Mouse (Mus musculus) forebrain, embryonic 16.5 days (tissue): Measurements from ENCODE around the gene B4galt3. TPM values are rescaled to one million over a fixed set of nuclear protein-coding genes. Genes with fewer than 3 reads are reported as not detected.
"Not testable (repeated sequence)": the region's sequence is repeated elsewhere in the genome, so short reads cannot be mapped to it uniquely, and the experiment has no call there.

Experiments
- ATAC-seq: fragments of 200-750 bp; cut with Nextera tagmentation; 2 replicates; pipeline ENCODE4 v1.8.0; 2017; ENCODE audit warnings: mild to moderate bottlenecking, moderate library complexity
- H3K27ac ChIP-seq: fragments of 300-500 bp; sonication (generic); 2 replicates; pipeline ENCODE4 v1.5.1; 2014; ENCODE audit warnings: low read length, control low read depth
- H3K27me3 ChIP-seq: fragments of 300-500 bp; sonication (generic); replicated peaks from 2 replicates; pipeline ENCODE4 v1.6.1; 2014; ENCODE audit warnings: low read length; ENCODE audit not compliant: control insufficient read depth, insufficient read depth
- H3K36me3 ChIP-seq: fragments of 300-500 bp; sonication (generic); 2 replicates; pipeline ENCODE4 v1.6.1; 2014; ENCODE audit not compliant: control insufficient read depth, insufficient read depth
- H3K4me1 ChIP-seq: fragments of 300-500 bp; sonication (generic); replicated peaks from 2 replicates; pipeline ENCODE4 v1.6.1; 2014; ENCODE audit warnings: low read length; ENCODE audit not compliant: control insufficient read depth, insufficient read depth
- H3K4me2 ChIP-seq: fragments of 300-500 bp; sonication (generic); 2 replicates; pipeline ENCODE4 v1.6.1; 2014; ENCODE audit warnings: mild to moderate bottlenecking, low read length, control low read depth
- H3K4me3 ChIP-seq: fragments of 300-500 bp; sonication (generic); replicated peaks from 2 replicates; pipeline ENCODE4 v1.5.1; 2014; ENCODE audit warnings: mild to moderate bottlenecking, low read length, control low read depth
- H3K9ac ChIP-seq: fragments of 300-500 bp; sonication (generic); replicated peaks from 2 replicates; pipeline ENCODE4 v1.6.1; 2014; ENCODE audit warnings: low read depth, low read length, control low read depth
- H3K9me3 ChIP-seq: fragments of 300-500 bp; sonication (generic); 2 replicates; pipeline ENCODE4 v1.6.1; 2016; ENCODE audit warnings: low read length; ENCODE audit not compliant: control insufficient read depth
- WGBS: fragments of 180-500 bp; shearing (Covaris S2); extraction: QIAGEN DNeasy Blood & Tissue Kit; methylation state at CpG from one replicate; pipeline ENCODE4 v1.1.7; 2014; 5-methylcytosine and 5-hydroxymethylcytosine counted together
- polyA plus RNA-seq: library from polyadenylated mRNA; unstranded; fragments of >200 nt; fragmentation: Nextera tagmentation; extraction: Ambion mirVana; gene quantifications from 2 replicates; pipeline ENCODE4 v1.2.1, GENCODE M21; 2015

The B4galt3 gene
- polyA plus RNA-seq, 1 experiment from 2014 or later, result 114 TPM

DNA sequence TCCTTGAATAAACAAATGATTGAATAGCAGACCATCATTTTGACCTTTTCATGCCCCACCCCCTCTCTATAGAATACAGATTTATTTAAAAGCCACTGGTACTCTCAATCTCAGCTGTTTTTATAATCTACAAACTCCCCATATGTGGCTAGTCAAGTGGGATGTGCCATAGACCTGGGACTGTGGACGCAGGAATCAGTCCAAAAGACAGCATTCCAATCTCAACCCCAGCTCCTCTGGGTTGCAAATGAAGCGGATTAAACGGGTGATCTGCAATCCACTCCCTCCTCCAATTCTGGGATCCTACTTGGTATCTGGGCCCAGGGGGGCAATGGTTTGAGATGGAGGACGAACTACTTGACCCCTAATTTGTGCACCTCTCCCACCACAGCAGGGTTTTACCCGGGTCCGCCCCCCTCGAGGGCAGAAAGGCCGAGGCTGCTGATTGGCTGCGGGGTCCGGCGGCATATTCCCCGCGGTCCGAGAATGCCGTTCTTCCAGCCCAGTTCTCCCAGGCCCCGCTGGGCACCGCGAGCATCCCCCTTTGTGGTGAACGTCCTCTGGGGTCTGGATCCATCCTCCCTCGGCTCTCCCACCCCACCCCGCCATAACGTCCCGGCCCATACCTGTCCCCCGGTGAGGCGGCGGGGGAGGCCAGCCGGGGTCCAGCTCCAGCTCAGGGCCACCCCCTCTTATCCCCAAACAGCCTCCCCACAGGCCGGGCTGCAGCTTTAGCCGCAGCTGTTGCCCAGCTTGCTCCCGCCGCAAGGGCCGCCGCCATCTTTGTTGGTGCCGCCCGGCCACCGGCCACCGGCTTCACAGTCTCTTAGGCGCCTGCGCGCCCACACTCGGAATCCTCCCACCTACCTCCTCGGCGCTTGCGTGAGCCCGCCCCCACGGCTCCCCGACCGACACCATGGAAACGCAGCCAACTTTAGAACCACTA lies 17.3 kb downstream of the B4galt3 start, which contains the start of gene Usp21:
Gene Usp21, minus strand, starts transcription at position 856 of the 946 bp plus-strand sequence.
- H3K4me2 ChIP-seq, result peak within 1 kb of the TSS; percentile 80
- peak; percentile 96 for ATAC-seq
- peak within 1 kb of the TSS; percentile 99 for H3K9ac ChIP-seq
- peaks cover 15% of the 10 kb centered on the region; the same call in 1 of the 2 replicates for H3K36me3 ChIP-seq
- no peaks in the 10 kb centered on the region for H3K9me3 ChIP-seq
- H3K27ac ChIP-seq, result peak within 1 kb of the TSS; percentile 92
- H3K4me1 ChIP-seq, result peaks cover 25% of the 10 kb centered on the region
- peak within 1 kb of the TSS; percentile 97 for H3K4me3 ChIP-seq
- H3K27me3 ChIP-seq, result no peaks in the 10 kb centered on the region
- under 1% methylated on average over 49 of the region's 49 CpGs for WGBS

DNA sequence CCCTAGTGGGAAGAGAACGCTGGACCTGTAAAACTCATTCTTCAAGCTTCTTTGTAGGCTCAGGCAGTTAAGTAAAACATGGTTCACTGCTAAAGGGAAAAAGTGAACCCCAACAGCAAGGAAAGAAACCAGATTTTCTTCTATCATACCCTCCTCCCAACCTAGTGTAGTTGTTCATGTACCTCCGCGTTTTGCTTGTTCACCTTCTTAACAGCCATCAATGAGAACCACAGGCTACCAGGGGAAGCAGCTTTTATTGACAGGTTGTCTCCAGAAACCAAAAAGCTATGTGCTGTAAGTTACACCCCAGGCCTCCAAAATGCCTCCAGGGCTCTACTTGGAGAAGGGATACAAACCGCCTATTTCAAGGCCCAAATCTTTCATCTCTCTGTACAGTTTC lies 18.2 kb downstream of the B4galt3 start:
- no peak for ATAC-seq
- Histone ChIP-seq H3K9ac (no peak overlapping the region), H3K27ac (peak overlapping the region; percentile 92), H3K36me3 (peaks cover 13% of the 10 kb centered on the region; the same call in 1 of the 2 replicates), H3K4me1 (peaks cover 27% of the 10 kb centered on the region), H3K27me3 (no peaks in the 10 kb centered on the region), H3K9me3 (no peaks in the 10 kb centered on the region), H3K4me2 (peak overlapping the region; percentile 37; the same call in 1 of the 2 replicates), H3K4me3 (peak overlapping the region; percentile 97)
- 58% methylated on average over 4 of the region's 4 CpGs for WGBS

DNA sequence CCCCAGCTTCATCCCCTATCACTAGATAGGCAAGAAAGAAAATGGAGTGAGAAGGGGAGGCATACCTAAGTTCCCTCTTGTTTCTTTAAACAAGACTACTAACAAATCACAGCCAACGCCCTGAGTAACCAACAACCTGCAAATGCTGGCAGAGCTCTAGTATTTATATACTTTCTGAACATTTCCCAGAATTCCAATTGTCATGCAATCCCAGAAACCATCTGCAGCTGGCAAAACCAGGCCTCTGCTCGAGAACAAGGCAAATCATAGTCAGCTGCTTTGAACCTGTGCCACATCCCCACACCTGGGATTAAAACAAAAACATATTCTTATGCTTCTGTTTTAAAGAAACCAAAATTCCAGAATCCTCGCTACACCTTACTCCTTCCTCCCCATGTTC lies 23.2 kb downstream of the B4galt3 start:
- H3K27ac ChIP-seq, result no peak overlapping the region
- peaks cover 5% of the 10 kb centered on the region; the same call in 1 of the 2 replicates for H3K36me3 ChIP-seq
- peaks cover 21% of the 10 kb centered on the region for H3K27me3 ChIP-seq
- peaks cover 8% of the 10 kb centered on the region for H3K4me1 ChIP-seq
- 89% methylated on average over 3 of the region's 3 CpGs for WGBS
- H3K4me2 ChIP-seq, result peak overlapping the region; percentile 64
- no peak overlapping the region for H3K4me3 ChIP-seq
- no peaks in the 10 kb centered on the region for H3K9me3 ChIP-seq
- H3K9ac ChIP-seq, result no peak overlapping the region
- no peak for ATAC-seq

DNA sequence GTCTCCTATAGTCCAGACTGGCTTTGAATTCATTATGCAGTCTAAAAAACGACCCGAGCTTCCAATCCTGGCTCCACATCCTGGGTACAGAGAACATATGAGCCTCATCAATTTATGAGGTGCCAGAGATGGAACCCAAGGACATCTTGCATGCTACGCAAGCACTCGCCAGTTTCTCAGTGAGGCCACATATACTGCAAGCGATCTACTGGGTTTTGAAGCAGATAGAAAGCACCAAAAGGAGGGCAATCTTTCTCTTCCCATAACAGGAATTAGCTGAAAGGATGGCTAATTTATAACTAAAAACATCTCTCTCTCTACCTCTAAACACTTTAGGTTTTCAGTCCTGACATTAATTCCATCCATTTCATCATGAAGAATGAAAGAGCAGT lies 23.8 kb downstream of the B4galt3 start:
- peaks cover 21% of the 10 kb centered on the region for H3K27me3 ChIP-seq
- peak overlapping the region; percentile 64 for H3K4me2 ChIP-seq
- peak overlapping the region; percentile 94 for H3K4me3 ChIP-seq
- 40% methylated on average over 5 of the region's 5 CpGs for WGBS
- no peaks in the 10 kb centered on the region for H3K9me3 ChIP-seq
- no peak for ATAC-seq
- H3K36me3 ChIP-seq, result peaks cover 5% of the 10 kb centered on the region; the same call in 1 of the 2 replicates
- H3K9ac ChIP-seq, result peak overlapping the region; percentile 95
- H3K4me1 ChIP-seq, result peaks cover 7% of the 10 kb centered on the region
- peak overlapping the region; percentile 94 for H3K27ac ChIP-seq

DNA sequence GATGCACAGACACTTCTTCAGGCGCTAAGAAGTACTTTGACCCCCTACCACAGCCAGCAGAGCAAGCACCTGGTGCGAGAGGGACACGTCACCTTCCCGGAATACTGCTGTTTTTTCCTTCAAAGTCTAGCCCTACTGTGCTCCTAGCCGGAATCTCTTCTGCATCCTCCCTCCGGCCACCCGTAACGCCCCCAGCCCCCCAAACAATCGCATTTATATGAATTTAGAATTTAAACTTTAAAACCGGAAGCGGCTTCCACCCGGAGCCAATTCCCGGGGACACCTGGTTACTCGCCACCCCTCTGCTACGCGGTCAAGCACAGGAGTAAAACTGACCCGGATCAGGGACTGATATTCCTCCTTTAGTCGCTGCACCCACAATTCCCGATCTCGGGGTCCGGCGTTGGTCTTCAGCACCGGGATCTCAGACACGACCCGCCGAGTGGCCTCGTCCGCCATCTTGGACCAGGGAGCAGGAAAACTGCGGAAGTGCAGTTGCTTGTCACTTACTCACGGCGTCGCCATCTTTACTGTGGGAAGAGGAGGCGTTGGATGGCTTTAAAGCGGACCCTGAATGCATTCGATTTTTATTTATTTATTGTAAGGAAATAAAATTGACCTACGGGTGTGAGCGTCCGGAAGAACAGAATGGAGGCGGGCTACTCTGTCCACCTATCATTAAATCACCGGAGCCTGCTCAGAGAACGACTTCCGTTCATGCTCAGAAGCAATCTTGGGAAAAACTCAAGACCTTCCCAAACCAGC lies 24.4 kb downstream of the B4galt3 start, which contains the start of gene Ufc1:
Gene Ufc1, minus strand, starts transcription at position 727 of the 765 bp plus-strand sequence.
- Histone ChIP-seq H3K9me3 (no peaks in the 10 kb centered on the region), H3K9ac (peak within 1 kb of the TSS; percentile 95), H3K4me3 (peak within 1 kb of the TSS; percentile 94), H3K27ac (peak within 1 kb of the TSS; percentile 94), H3K36me3 (peaks cover 2% of the 10 kb centered on the region; the same call in 1 of the 2 replicates), H3K4me1 (peaks cover 7% of the 10 kb centered on the region), H3K4me2 (peak within 1 kb of the TSS; percentile 64), H3K27me3 (peaks cover 21% of the 10 kb centered on the region)
- peak; percentile 82 for ATAC-seq
- under 1% methylated on average over 42 of the region's 42 CpGs for WGBS

DNA sequence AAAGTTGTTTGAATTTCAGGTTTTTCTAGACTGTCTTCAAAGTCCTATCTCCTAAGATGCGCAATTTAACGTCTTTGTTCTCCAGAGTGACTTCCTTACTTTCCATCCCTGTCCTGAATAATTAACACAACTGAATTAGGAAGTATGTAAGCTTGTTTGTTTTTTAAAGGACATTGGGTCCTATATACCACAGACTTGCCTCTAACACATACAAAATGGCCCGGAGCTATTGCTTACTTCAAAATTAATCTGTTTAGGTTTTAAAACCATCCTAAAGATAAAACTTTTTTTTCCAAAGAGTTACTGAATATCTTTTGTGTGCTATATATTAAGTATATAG lies 24.9 kb downstream of the B4galt3 start:
- peak; percentile 22; the same call in 1 of the 2 replicates for ATAC-seq
- Histone ChIP-seq H3K4me1 (peaks cover 7% of the 10 kb centered on the region), H3K27me3 (peaks cover 21% of the 10 kb centered on the region), H3K36me3 (no peaks in the 10 kb centered on the region), H3K9me3 (no peaks in the 10 kb centered on the region), H3K4me2 (peak overlapping the region; percentile 64), H3K27ac (peak overlapping the region; percentile 94), H3K9ac (peak overlapping the region; percentile 95), H3K4me3 (peak overlapping the region; percentile 94)
- 14% methylated on average over 3 of the region's 3 CpGs for WGBS

DNA sequence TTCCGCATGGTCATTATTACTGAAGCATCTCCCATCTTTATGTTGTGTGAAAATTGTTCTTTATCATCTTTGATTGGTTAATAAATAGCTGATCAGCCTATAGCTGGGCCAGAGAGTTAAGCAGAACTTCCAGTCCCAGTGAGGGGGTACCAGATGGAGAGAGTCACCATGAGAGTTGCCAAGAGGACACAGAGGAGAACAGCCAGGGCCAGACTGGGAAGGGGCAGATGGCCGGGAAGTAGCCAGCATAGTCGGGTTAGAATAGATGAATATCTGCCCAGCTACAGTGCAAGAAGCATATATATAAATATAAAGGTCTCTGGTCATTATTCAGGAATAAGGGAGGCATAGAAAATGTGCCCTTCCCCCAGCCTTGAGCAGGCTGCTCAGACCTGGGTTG lies 28.1 kb downstream of the B4galt3 start:
- H3K36me3 ChIP-seq, result no peaks in the 10 kb centered on the region
- WGBS, result 63% methylated on average over 3 of the region's 3 CpGs
- H3K27ac ChIP-seq, result no peak overlapping the region
- no peaks in the 10 kb centered on the region for H3K9me3 ChIP-seq
- peaks cover 6% of the 10 kb centered on the region for H3K4me1 ChIP-seq
- peaks cover 21% of the 10 kb centered on the region for H3K27me3 ChIP-seq
- H3K9ac ChIP-seq, result no peak overlapping the region
- H3K4me2 ChIP-seq, result no peak overlapping the region
- H3K4me3 ChIP-seq, result no peak overlapping the region
- ATAC-seq, result no peak

DNA sequence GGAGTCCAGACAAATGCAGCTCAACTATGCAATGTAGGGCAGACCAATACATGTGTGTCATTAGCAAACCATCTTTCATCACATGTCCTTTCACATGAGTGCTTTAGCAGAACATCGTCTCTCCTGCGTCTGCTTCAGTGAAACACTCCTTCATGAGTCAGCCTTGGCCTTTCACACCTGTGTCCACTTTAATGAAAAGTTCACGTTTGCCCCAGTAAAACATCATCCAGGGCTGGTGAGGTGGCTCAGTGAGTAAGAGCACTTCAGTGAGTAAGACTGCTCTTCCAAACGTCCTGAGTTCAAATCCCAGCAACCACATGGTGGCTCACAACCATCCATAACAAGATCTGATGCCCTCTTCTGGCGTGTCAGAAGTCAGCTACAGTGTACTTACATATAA lies 36.0 kb downstream of the B4galt3 start:
- H3K9me3 ChIP-seq, H3K4me3 ChIP-seq, H3K27me3 ChIP-seq, H3K27ac ChIP-seq, H3K4me1 ChIP-seq, H3K9ac ChIP-seq, ATAC-seq, H3K4me2 ChIP-seq, H3K36me3 ChIP-seq: not testable (repeated sequence)
- WGBS, result 74% methylated on average over 5 of the region's 5 CpGs

DNA sequence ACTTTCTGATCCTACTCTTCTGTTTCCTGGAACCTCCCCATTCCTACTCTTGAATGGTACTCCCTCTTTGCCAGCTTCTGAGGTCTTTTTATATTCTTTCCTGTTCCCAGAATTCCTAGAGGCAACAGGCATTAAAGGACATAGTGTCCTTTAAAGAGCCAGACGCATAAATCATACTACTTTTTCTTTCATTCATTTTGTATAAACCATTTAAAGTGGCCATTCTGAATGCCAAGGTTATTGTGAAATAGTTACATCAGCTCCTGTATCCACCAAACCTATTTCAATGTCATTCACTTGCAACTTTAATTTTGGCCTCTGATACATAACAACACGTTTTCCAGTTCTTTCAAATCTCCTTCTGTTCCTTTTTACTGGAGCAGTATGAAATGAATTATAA lies 39.2 kb downstream of the B4galt3 start:
- H3K4me3 ChIP-seq, result no peak overlapping the region
- WGBS, result 65% methylated on average over 2 of the region's 2 CpGs

More for the DNA sequence above, 39.2 kb downstream of the B4galt3 start:
- Histone ChIP-seq H3K9ac (no peak overlapping the region), H3K4me2 (no peak overlapping the region), H3K27ac (no peak overlapping the region), H3K9me3 (no peaks in the 10 kb centered on the region), H3K36me3 (no peaks in the 10 kb centered on the region), H3K4me1 (no peaks in the 10 kb centered on the region), H3K27me3 (no peaks in the 10 kb centered on the region; the same call in 1 of the 2 replicates)
- no peak for ATAC-seq
